Mouse (Mus musculus): ENCODE data around the gene Mllt11.
A peak's percentile ranks its signal among the peaks of the same experiment; 100 is the strongest.
"Not testable (repeated sequence)": the region's sequence is repeated elsewhere in the genome, so short reads cannot be mapped to it uniquely, and the experiment has no call there.

The Mllt11 gene

GRCm38 (mm10) chr3:95217255-95218134, 14.5 kb downstream of the Mllt11 start, which contains the start of gene Gabpb2:
Gabpb2 (minus strand) TSS chr3:95217916.
- DNase-seq (ENCODE audit: low spot score) = peak; percentile 99

GRCm38 (mm10) chr3:95216655-95217254, 15.2 kb downstream of the Mllt11 start:
- no peak for DNase-seq (ENCODE audit: low spot score)

GRCm38 (mm10) chr3:95213609-95213975, 18.4 kb downstream of the Mllt11 start:
- no peak for DNase-seq (ENCODE audit: low spot score)

GRCm38 (mm10) chr3:95212889-95213608, 18.9 kb downstream of the Mllt11 start:
- DNase-seq (ENCODE audit: low spot score) = not testable (repeated sequence)

- DNase-seq (ENCODE audit: low spot score) = no peak
Measured at GRCm38 (mm10) chr3:95210585-95210984, 21.4 kb downstream of the Mllt11 start.

- no peak for DNase-seq (ENCODE audit: low spot score)
Measured at GRCm38 (mm10) chr3:95208286-95208685, 23.7 kb downstream of the Mllt11 start.

- DNase-seq (ENCODE audit: low spot score) = no peak
Measured at GRCm38 (mm10) chr3:95203880-95204279, 28.1 kb downstream of the Mllt11 start.

GRCm38 (mm10) chr3:95200562-95200961, 31.4 kb downstream of the Mllt11 start:
- DNase-seq (ENCODE audit: low spot score) = no peak

GRCm38 (mm10) chr3:95200132-95200531, 31.8 kb downstream of the Mllt11 start:
- DNase-seq (ENCODE audit: low spot score) = no peak

GRCm38 (mm10) chr3:95199101-95199500, 32.9 kb downstream of the Mllt11 start:
- no peak for DNase-seq (ENCODE audit: low spot score)

- no peak for DNase-seq (ENCODE audit: low spot score)
Measured at GRCm38 (mm10) chr3:95195772-95196171, 36.2 kb downstream of the Mllt11 start.

GRCm38 (mm10) chr3:95194721-95195135, 37.2 kb downstream of the Mllt11 start:
- DNase-seq (ENCODE audit: low spot score) = no peak

GRCm38 (mm10) chr3:95186888-95187287, 45.1 kb downstream of the Mllt11 start:
- no peak for DNase-seq (ENCODE audit: low spot score)

GRCm38 (mm10) chr3:95186100-95186499, 45.9 kb downstream of the Mllt11 start:
- no peak for DNase-seq (ENCODE audit: low spot score)

GRCm38 (mm10) chr3:95184796-95185577, 47.0 kb downstream of the Mllt11 start:
- DNase-seq (ENCODE audit: low spot score) = no peak

GRCm38 (mm10) chr3:95181841-95182240, 50.1 kb downstream of the Mllt11 start:
- no peak for DNase-seq (ENCODE audit: low spot score)

GRCm38 (mm10) chr3:95179890-95180289, 52.1 kb downstream of the Mllt11 start:
- no peak for DNase-seq (ENCODE audit: low spot score)

- no peak for DNase-seq (ENCODE audit: low spot score)
Measured at GRCm38 (mm10) chr3:95178948-95179347, 53.0 kb downstream of the Mllt11 start.

- peak; percentile 45 for DNase-seq (ENCODE audit: low spot score)
Measured at GRCm38 (mm10) chr3:95177583-95177982, 54.4 kb downstream of the Mllt11 start.

GRCm38 (mm10) chr3:95176500-95176899, 55.5 kb downstream of the Mllt11 start:
- DNase-seq (ENCODE audit: low spot score) = peak; percentile 47

GRCm38 (mm10) chr3:95174011-95174592, 57.9 kb downstream of the Mllt11 start:
- peak; percentile 94 for DNase-seq (ENCODE audit: low spot score)

All from testis, postnatal 10 days (tissue).